Mouse (Mus musculus) intestine, embryonic 15.5 days (tissue): ENCODE measurements at regions not wholly inside any gene's neighbourhood (a gene's known extent, or its start where the extent isn't known, plus 50 kb on each side); places are given as distances from the start of the nearest gene placed in this dataset.

ENCODE experiments used
- ATAC-seq: fragments of 200-750 bp; cut with Nextera tagmentation; 2 replicates; pipeline ENCODE4 v1.8.0; 2017; ENCODE audit warnings: moderate TSS enrichment, moderate library complexity
- H3K27ac ChIP-seq: fragments of 300-500 bp; sonication (generic); 2 replicates; pipeline ENCODE4 v1.5.1; 2015; ENCODE audit warnings: mild to moderate bottlenecking, inconsistent platforms
- H3K27me3 ChIP-seq: fragments of 300-500 bp; sonication (generic); replicated peaks from 2 replicates; pipeline ENCODE4 v1.6.1; 2015; ENCODE audit warnings: inconsistent platforms
- H3K36me3 ChIP-seq: fragments of 300-500 bp; sonication (generic); 2 replicates; pipeline ENCODE4 v1.6.1; 2015; ENCODE audit warnings: inconsistent platforms
- H3K4me1 ChIP-seq: fragments of 300-500 bp; sonication (generic); replicated peaks from 2 replicates; pipeline ENCODE4 v1.6.1; 2015; ENCODE audit warnings: inconsistent platforms
- H3K4me2 ChIP-seq: fragments of 300-500 bp; sonication (generic); replicated peaks from 2 replicates; pipeline ENCODE4 v1.6.1; 2015; ENCODE audit warnings: mild to moderate bottlenecking, inconsistent platforms
- H3K4me3 ChIP-seq: fragments of 300-500 bp; sonication (generic); replicated peaks from 2 replicates; pipeline ENCODE4 v1.5.1; 2015; ENCODE audit warnings: inconsistent platforms
- H3K9ac ChIP-seq: fragments of 300-500 bp; sonication (generic); 2 replicates; pipeline ENCODE4 v1.6.1; 2015; ENCODE audit warnings: inconsistent platforms
- H3K9me3 ChIP-seq: fragments of 300-500 bp; sonication (generic); 2 replicates; pipeline ENCODE4 v1.6.1; 2016; ENCODE audit warnings: inconsistent platforms
- WGBS: fragments of 180-500 bp; shearing (Covaris S2); methylation state at CpG from one replicate; pipeline ENCODE4 v1.1.7; 2015; 5-methylcytosine and 5-hydroxymethylcytosine counted together

DNA sequence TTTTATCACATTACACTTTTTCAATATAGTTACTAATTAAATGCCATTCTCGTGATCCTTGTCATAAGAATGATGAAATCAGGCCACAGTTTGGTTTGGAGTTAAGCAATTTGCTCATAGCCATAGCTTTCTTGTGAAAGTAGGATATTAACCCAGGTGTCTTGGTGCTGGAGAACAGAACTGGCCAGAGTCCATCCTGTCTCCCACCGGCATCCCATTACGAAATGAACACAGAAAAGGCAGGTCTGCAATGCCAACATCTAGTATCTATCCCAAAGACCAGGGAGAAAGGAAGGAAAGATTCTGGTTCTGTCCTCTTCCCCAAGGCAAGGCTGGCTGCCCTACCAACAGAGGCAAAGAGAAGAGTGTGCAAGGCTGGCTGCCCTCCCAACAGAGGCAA lies 61.6 kb upstream of the Avpr1a start:
- H3K9me3 ChIP-seq: no peaks in the 10 kb centered on the region
- H3K36me3 ChIP-seq: no peaks in the 10 kb centered on the region
- no peak overlapping the region for H3K4me3 ChIP-seq
- H3K27me3 ChIP-seq: no peaks in the 10 kb centered on the region
- no peak overlapping the region for H3K9ac ChIP-seq
- no peak overlapping the region for H3K27ac ChIP-seq
- WGBS: 84% methylated on average over 3 of the region's 3 CpGs
- H3K4me2 ChIP-seq: no peak overlapping the region
- H3K4me1 ChIP-seq: no peaks in the 10 kb centered on the region
- no peak for ATAC-seq

DNA sequence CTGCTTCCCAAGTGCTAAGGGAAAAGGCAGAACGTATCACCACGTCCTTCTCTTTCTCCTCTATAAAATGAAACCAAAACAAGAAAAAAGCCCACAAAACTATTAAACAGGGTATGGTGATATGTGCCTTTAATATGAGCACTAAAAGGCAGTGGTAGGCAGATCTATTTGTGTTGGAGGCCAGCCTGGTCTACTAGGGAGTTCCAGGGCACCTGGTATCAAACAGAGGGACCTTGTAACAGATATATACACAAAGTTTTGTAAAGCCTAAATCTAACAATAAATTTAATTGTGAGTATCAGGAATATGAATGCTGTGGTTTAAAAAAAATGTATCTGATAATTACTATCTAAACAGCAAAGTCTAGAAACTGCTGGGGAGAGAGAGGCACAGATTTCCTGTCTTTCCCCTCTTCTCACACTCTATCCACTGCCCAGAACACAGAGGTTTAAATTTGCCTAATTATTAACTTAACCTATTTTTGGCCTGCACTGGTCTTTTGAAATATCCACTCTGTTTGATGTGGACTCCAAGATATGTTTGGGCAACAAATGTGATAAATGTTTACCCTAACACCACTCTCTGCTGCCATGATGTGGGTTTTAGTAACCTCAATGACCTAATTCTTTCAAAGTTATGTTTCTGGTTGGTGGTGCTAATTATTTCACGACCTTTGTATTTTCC lies 68.5 kb upstream of the Avpr1a start:
- WGBS: 71% methylated on average over 3 of the region's 3 CpGs
- ATAC-seq: no peak

GRCm38 (mm10) chr10:122343291-122343690 lies 105.0 kb upstream of the Avpr1a start:
- Histone ChIP-seq H3K27me3 (no peaks in the 10 kb centered on the region), H3K9me3 (no peaks in the 10 kb centered on the region), H3K36me3 (no peaks in the 10 kb centered on the region), H3K4me3 (no peak overlapping the region), H3K9ac (no peak overlapping the region), H3K4me2 (no peak overlapping the region), H3K27ac (no peak overlapping the region), H3K4me1 (no peaks in the 10 kb centered on the region)
- ATAC-seq: peak; percentile 45; the same call in 1 of the 2 replicates
- WGBS: 79% methylated on average over 9 of the region's 9 CpGs

More for the DNA sequence above, 68.5 kb upstream of the Avpr1a start:
- Histone ChIP-seq H3K4me1 (no peaks in the 10 kb centered on the region), H3K9ac (no peak overlapping the region), H3K36me3 (no peaks in the 10 kb centered on the region), H3K27ac (no peak overlapping the region), H3K27me3 (no peaks in the 10 kb centered on the region), H3K9me3 (no peaks in the 10 kb centered on the region), H3K4me2 (no peak overlapping the region), H3K4me3 (no peak overlapping the region)

GRCm38 (mm10) chr10:122342356-122342755 lies 105.9 kb upstream of the Avpr1a start:
- no peaks in the 10 kb centered on the region for H3K36me3 ChIP-seq
- no peaks in the 10 kb centered on the region for H3K4me1 ChIP-seq
- no peak for ATAC-seq
- H3K27me3 ChIP-seq: no peaks in the 10 kb centered on the region
- no peak overlapping the region for H3K27ac ChIP-seq
- no peak overlapping the region for H3K4me3 ChIP-seq
- 57% methylated on average over 12 of the region's 12 CpGs for WGBS
- no peak overlapping the region for H3K9ac ChIP-seq
- H3K9me3 ChIP-seq: no peaks in the 10 kb centered on the region
- H3K4me2 ChIP-seq: no peak overlapping the region

DNA sequence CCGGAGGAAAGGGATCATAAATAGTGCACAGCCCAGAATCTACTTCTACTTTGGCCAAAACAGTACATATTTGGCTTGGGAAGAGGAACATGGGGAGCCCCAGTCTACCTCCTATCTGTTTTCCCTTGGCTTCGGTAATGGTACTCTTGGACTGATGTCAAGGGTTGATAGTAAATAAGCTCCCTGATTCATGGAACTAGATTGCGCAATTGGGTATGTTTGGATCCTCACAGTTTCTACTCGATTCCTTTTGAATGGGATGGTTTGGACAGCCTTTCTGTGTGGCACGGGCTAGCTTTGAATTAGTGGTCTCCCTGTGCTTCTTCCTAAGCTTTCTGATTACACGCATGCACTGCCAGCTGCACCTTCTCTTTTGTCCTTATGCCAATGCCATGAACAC lies 121.4 kb upstream of the Avpr1a start:
- no peaks in the 10 kb centered on the region for H3K4me1 ChIP-seq
- no peak overlapping the region for H3K27ac ChIP-seq
- H3K4me2 ChIP-seq: no peak overlapping the region
- no peak overlapping the region for H3K4me3 ChIP-seq
- H3K9ac ChIP-seq: no peak overlapping the region
- no peaks in the 10 kb centered on the region for H3K36me3 ChIP-seq
- no peaks in the 10 kb centered on the region for H3K27me3 ChIP-seq
- no peaks in the 10 kb centered on the region for H3K9me3 ChIP-seq
- 83% methylated on average over 6 of the region's 6 CpGs for WGBS
- no peak for ATAC-seq

- no peak overlapping the region for H3K4me2 ChIP-seq
- H3K27me3 ChIP-seq: no peaks in the 10 kb centered on the region
- no peak overlapping the region for H3K27ac ChIP-seq
- H3K4me3 ChIP-seq: no peak overlapping the region
- H3K36me3 ChIP-seq: no peaks in the 10 kb centered on the region
- 70% methylated on average over 4 of the region's 4 CpGs for WGBS
- H3K4me1 ChIP-seq: no peaks in the 10 kb centered on the region
- no peak overlapping the region for H3K9ac ChIP-seq
- H3K9me3 ChIP-seq: no peaks in the 10 kb centered on the region
- ATAC-seq: no peak
These were observed 129.4 kb upstream of the Avpr1a start for GRCm38 (mm10) chr10:122318886-122319285.

DNA sequence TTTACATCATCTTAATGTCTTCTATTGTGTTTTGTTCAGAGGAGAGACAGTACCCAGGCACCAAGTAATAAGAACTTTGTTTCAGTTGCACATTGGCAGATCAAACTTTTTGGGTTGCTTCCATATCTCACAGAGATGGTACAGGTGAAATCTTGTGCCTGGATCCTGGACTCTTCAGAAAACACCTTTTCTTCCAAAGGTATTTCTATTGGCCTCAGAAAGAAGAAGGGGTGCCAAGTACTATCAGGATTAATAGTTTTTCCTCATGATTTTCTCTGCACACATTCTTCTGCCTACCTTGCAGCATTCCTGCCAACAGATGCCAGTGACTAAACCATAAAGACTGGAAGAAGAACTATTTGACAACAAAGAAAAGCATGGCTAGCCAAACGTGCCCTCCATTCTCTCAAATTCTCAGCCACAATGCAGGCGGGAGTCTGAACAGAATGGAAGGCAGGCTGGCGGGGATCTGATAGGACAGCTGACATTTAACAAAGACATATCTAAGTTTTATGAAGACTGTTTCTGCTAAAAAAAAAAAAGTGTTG lies 137.6 kb upstream of the Avpr1a start:
- ATAC-seq: no peak
- H3K4me2 ChIP-seq: no peak overlapping the region
- no peaks in the 10 kb centered on the region for H3K27me3 ChIP-seq
- no peaks in the 10 kb centered on the region for H3K9me3 ChIP-seq
- WGBS: 74% methylated on average over 3 of the region's 3 CpGs
- H3K36me3 ChIP-seq: no peaks in the 10 kb centered on the region
- H3K4me3 ChIP-seq: no peak overlapping the region
- no peak overlapping the region for H3K27ac ChIP-seq
- no peaks in the 10 kb centered on the region for H3K4me1 ChIP-seq
- no peak overlapping the region for H3K9ac ChIP-seq

DNA sequence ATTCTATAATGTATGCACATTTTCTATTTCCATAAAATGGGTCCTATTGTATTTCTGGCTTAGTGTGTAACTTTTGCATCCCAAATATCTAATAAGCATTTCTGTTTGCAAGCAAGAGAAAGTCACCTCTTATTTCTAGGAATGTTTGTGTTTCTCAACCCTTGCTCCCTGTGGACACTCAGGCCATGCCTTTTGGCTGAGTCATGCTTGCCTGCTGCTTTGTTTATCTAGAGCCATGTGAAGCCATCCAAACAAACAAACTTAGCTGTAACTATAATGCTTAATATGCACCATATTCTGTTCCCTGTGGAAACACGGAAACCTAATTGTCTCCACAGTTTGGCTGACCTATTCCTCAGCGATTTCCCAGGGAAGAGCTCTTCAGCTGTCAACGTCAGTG lies 139.6 kb upstream of the Avpr1a start:
- H3K9ac ChIP-seq: no peak overlapping the region
- no peak overlapping the region for H3K4me3 ChIP-seq
- WGBS: 81% methylated on average over 3 of the region's 3 CpGs
- H3K4me2 ChIP-seq: no peak overlapping the region
- H3K36me3 ChIP-seq: no peaks in the 10 kb centered on the region
- no peaks in the 10 kb centered on the region for H3K9me3 ChIP-seq
- ATAC-seq: no peak
- no peaks in the 10 kb centered on the region for H3K27me3 ChIP-seq
- H3K27ac ChIP-seq: no peak overlapping the region
- H3K4me1 ChIP-seq: no peaks in the 10 kb centered on the region

GRCm38 (mm10) chr10:122302259-122302658 lies 146.0 kb upstream of the Avpr1a start:
- H3K4me1 ChIP-seq: no peaks in the 10 kb centered on the region
- no peaks in the 10 kb centered on the region for H3K27me3 ChIP-seq
- no peak overlapping the region for H3K4me3 ChIP-seq
- no peak overlapping the region for H3K27ac ChIP-seq
- no peak for ATAC-seq
- WGBS: 83% methylated on average over 6 of the region's 6 CpGs
- H3K36me3 ChIP-seq: no peaks in the 10 kb centered on the region
- no peak overlapping the region for H3K4me2 ChIP-seq
- H3K9me3 ChIP-seq: no peaks in the 10 kb centered on the region
- no peak overlapping the region for H3K9ac ChIP-seq

- no peak for ATAC-seq
- H3K9ac ChIP-seq: no peak overlapping the region
- H3K27me3 ChIP-seq: no peaks in the 10 kb centered on the region
- 65% methylated on average over 5 of the region's 5 CpGs for WGBS
- no peaks in the 10 kb centered on the region for H3K4me1 ChIP-seq
- H3K9me3 ChIP-seq: no peaks in the 10 kb centered on the region
- H3K4me3 ChIP-seq: no peak overlapping the region
- no peaks in the 10 kb centered on the region for H3K36me3 ChIP-seq
- no peak overlapping the region for H3K4me2 ChIP-seq
- H3K27ac ChIP-seq: no peak overlapping the region
These were observed 152.3 kb upstream of the Avpr1a start for GRCm38 (mm10) chr10:122295921-122296425.

- Histone ChIP-seq H3K9ac (no peak overlapping the region), H3K4me1 (no peaks in the 10 kb centered on the region), H3K27me3 (no peaks in the 10 kb centered on the region), H3K9me3 (no peaks in the 10 kb centered on the region), H3K4me3 (no peak overlapping the region), H3K36me3 (no peaks in the 10 kb centered on the region), H3K27ac (no peak overlapping the region), H3K4me2 (no peak overlapping the region)
- no peak for ATAC-seq
- WGBS: 84% methylated on average over 2 of the region's 2 CpGs
These were observed 156.7 kb upstream of the Avpr1a start for GRCm38 (mm10) chr10:122291611-122292010.

- Histone ChIP-seq H3K9ac (no peak overlapping the region), H3K27ac (no peak overlapping the region), H3K9me3 (no peaks in the 10 kb centered on the region), H3K36me3 (no peaks in the 10 kb centered on the region), H3K4me3 (no peak overlapping the region), H3K4me1 (no peaks in the 10 kb centered on the region), H3K27me3 (no peaks in the 10 kb centered on the region), H3K4me2 (no peak overlapping the region)
- ATAC-seq: no peak
- WGBS: 71% methylated on average over 5 of the region's 5 CpGs
These were observed 157.2 kb upstream of the Avpr1a start for GRCm38 (mm10) chr10:122291091-122291490.

DNA sequence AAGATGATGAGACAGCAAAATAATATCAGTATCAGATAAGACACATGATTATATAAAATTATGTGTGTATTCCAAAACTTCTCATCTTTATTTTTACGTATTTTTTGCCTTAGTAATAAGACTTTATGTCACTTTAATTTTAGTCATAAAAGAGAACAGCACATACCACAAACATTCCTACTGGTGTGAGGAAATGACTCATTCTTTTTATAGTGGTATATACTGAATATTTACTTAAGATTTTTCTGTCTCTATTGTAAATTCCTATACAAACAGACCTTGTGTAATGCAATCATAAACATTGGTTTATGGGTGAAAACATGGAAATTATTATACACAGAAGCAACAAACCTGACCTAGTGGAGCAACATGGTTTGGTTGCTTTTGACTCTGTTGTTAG lies 173.4 kb upstream of the Avpr1a start:
- H3K4me1 ChIP-seq: no peaks in the 10 kb centered on the region
- no peaks in the 10 kb centered on the region for H3K9me3 ChIP-seq
- H3K27me3 ChIP-seq: no peaks in the 10 kb centered on the region
- no peak overlapping the region for H3K4me2 ChIP-seq
- peak; percentile 75 for ATAC-seq
- H3K27ac ChIP-seq: no peak overlapping the region
- H3K36me3 ChIP-seq: no peaks in the 10 kb centered on the region
- H3K4me3 ChIP-seq: no peak overlapping the region
- WGBS: 35% methylated on average over 1 of the region's 1 CpGs
- no peak overlapping the region for H3K9ac ChIP-seq
